Mouse (Mus musculus): ENCODE results near the gene Cgrrf1. TPM values are rescaled to one million over a fixed set of nuclear protein-coding genes. Genes with fewer than 3 reads are reported as not detected.

Cgrrf1 gene
- polyA plus RNA-seq, 1 experiment from 2014 or later = 24.4 TPM

- Histone ChIP-seq H3K4me1 (replicated peaks; ENCODE audit: control insufficient read depth, insufficient read depth, low read length) (peaks cover 19% of the 10 kb centered on the region), H3K9me3 (ENCODE audit: control insufficient read depth, low read length) (no peaks in the 10 kb centered on the region), H3K4me3 (ENCODE audit: low read depth, low read length) (no peak overlapping the region), H3K27ac (ENCODE audit: low read depth, low read length) (no peak overlapping the region), H3K9ac (ENCODE audit: low read depth, low read length) (no peak overlapping the region), H3K36me3 (ENCODE audit: control insufficient read depth, insufficient read depth, low read length) (no peaks in the 10 kb centered on the region), H3K4me2 (no peak overlapping the region), H3K27me3 (replicated peaks; ENCODE audit: control insufficient read depth, insufficient read depth, low read length) (no peaks in the 10 kb centered on the region)
- WGBS = 89% methylated on average over 6 of the region's 6 CpGs
- DNase-seq (ENCODE audit: low spot score) = no peak
- ATAC-seq (replicated peaks; ENCODE audit: low FRiP score) = no peak
Measured at GRCm38 (mm10) chr14:46790723-46791122, 41.2 kb upstream of the Cgrrf1 start.

GRCm38 (mm10) chr14:46794157-46794556 lies 37.8 kb upstream of the Cgrrf1 start:
- Histone ChIP-seq H3K9ac (ENCODE audit: low read depth, low read length) (no peak overlapping the region), H3K36me3 (ENCODE audit: control insufficient read depth, insufficient read depth, low read length) (no peaks in the 10 kb centered on the region), H3K4me2 (no peak overlapping the region), H3K27me3 (replicated peaks; ENCODE audit: control insufficient read depth, insufficient read depth, low read length) (no peaks in the 10 kb centered on the region), H3K9me3 (ENCODE audit: control insufficient read depth, low read length) (no peaks in the 10 kb centered on the region), H3K4me1 (replicated peaks; ENCODE audit: control insufficient read depth, insufficient read depth, low read length) (peaks cover 4% of the 10 kb centered on the region), H3K4me3 (ENCODE audit: low read depth, low read length) (no peak overlapping the region), H3K27ac (ENCODE audit: low read depth, low read length) (no peak overlapping the region)
- no peak for ATAC-seq (replicated peaks; ENCODE audit: low FRiP score)
- 78% methylated on average over 5 of the region's 5 CpGs for WGBS
- DNase-seq (ENCODE audit: low spot score) = no peak

- H3K36me3 ChIP-seq (ENCODE audit: control insufficient read depth, insufficient read depth, low read length) = no peaks in the 10 kb centered on the region
- H3K4me3 ChIP-seq (ENCODE audit: low read depth, low read length) = no peak overlapping the region
- H3K9ac ChIP-seq (ENCODE audit: low read depth, low read length) = no peak overlapping the region
- H3K27me3 ChIP-seq (replicated peaks; ENCODE audit: control insufficient read depth, insufficient read depth, low read length) = no peaks in the 10 kb centered on the region
- no peaks in the 10 kb centered on the region for H3K4me1 ChIP-seq (replicated peaks; ENCODE audit: control insufficient read depth, insufficient read depth, low read length)
- no peak for ATAC-seq (replicated peaks; ENCODE audit: low FRiP score)
- no peak for DNase-seq (ENCODE audit: low spot score)
- H3K4me2 ChIP-seq = no peak overlapping the region
- no peak overlapping the region for H3K27ac ChIP-seq (ENCODE audit: low read depth, low read length)
- WGBS = 77% methylated on average over 3 of the region's 3 CpGs
- no peaks in the 10 kb centered on the region for H3K9me3 ChIP-seq (ENCODE audit: control insufficient read depth, low read length)
Measured at GRCm38 (mm10) chr14:46800684-46801345, 31.1 kb upstream of the Cgrrf1 start.

- no peak overlapping the region for H3K9ac ChIP-seq (ENCODE audit: low read depth, low read length)
- H3K4me3 ChIP-seq (ENCODE audit: low read depth, low read length) = no peak overlapping the region
- no peaks in the 10 kb centered on the region for H3K4me1 ChIP-seq (replicated peaks; ENCODE audit: control insufficient read depth, insufficient read depth, low read length)
- WGBS = 89% methylated on average over 4 of the region's 4 CpGs
- no peak overlapping the region for H3K4me2 ChIP-seq
- H3K27me3 ChIP-seq (replicated peaks; ENCODE audit: control insufficient read depth, insufficient read depth, low read length) = no peaks in the 10 kb centered on the region
- no peak for DNase-seq (ENCODE audit: low spot score)
- no peak for ATAC-seq (replicated peaks; ENCODE audit: low FRiP score)
- H3K27ac ChIP-seq (ENCODE audit: low read depth, low read length) = no peak overlapping the region
- no peaks in the 10 kb centered on the region for H3K36me3 ChIP-seq (ENCODE audit: control insufficient read depth, insufficient read depth, low read length)
- no peaks in the 10 kb centered on the region for H3K9me3 ChIP-seq (ENCODE audit: control insufficient read depth, low read length)
Measured at GRCm38 (mm10) chr14:46803259-46803658, 28.7 kb upstream of the Cgrrf1 start.

GRCm38 (mm10) chr14:46803791-46804190 lies 28.1 kb upstream of the Cgrrf1 start:
- Histone ChIP-seq H3K27me3 (replicated peaks; ENCODE audit: control insufficient read depth, insufficient read depth, low read length) (no peaks in the 10 kb centered on the region), H3K4me1 (replicated peaks; ENCODE audit: control insufficient read depth, insufficient read depth, low read length) (no peaks in the 10 kb centered on the region), H3K9ac (ENCODE audit: low read depth, low read length) (no peak overlapping the region), H3K36me3 (ENCODE audit: control insufficient read depth, insufficient read depth, low read length) (no peaks in the 10 kb centered on the region), H3K9me3 (ENCODE audit: control insufficient read depth, low read length) (no peaks in the 10 kb centered on the region), H3K27ac (ENCODE audit: low read depth, low read length) (no peak overlapping the region), H3K4me2 (no peak overlapping the region), H3K4me3 (ENCODE audit: low read depth, low read length) (no peak overlapping the region)
- ATAC-seq (replicated peaks; ENCODE audit: low FRiP score) = no peak
- DNase-seq (ENCODE audit: low spot score) = no peak
- 68% methylated on average over 1 of the region's 1 CpGs for WGBS

GRCm38 (mm10) chr14:46806186-46806585 lies 25.7 kb upstream of the Cgrrf1 start:
- ATAC-seq (replicated peaks; ENCODE audit: low FRiP score) = no peak
- 78% methylated on average over 5 of the region's 5 CpGs for WGBS
- Histone ChIP-seq H3K4me1 (replicated peaks; ENCODE audit: control insufficient read depth, insufficient read depth, low read length) (no peaks in the 10 kb centered on the region), H3K4me2 (no peak overlapping the region), H3K9me3 (ENCODE audit: control insufficient read depth, low read length) (no peaks in the 10 kb centered on the region), H3K4me3 (ENCODE audit: low read depth, low read length) (no peak overlapping the region), H3K27ac (ENCODE audit: low read depth, low read length) (no peak overlapping the region), H3K36me3 (ENCODE audit: control insufficient read depth, insufficient read depth, low read length) (peaks cover 13% of the 10 kb centered on the region; the same call in 1 of the 2 replicates), H3K27me3 (replicated peaks; ENCODE audit: control insufficient read depth, insufficient read depth, low read length) (no peaks in the 10 kb centered on the region), H3K9ac (ENCODE audit: low read depth, low read length) (no peak overlapping the region)
- no peak for DNase-seq (ENCODE audit: low spot score)

GRCm38 (mm10) chr14:46807927-46808326 lies 24.0 kb upstream of the Cgrrf1 start:
- Histone ChIP-seq H3K4me3 (ENCODE audit: low read depth, low read length) (no peak overlapping the region), H3K4me1 (replicated peaks; ENCODE audit: control insufficient read depth, insufficient read depth, low read length) (no peaks in the 10 kb centered on the region), H3K4me2 (no peak overlapping the region), H3K27me3 (replicated peaks; ENCODE audit: control insufficient read depth, insufficient read depth, low read length) (no peaks in the 10 kb centered on the region), H3K36me3 (ENCODE audit: control insufficient read depth, insufficient read depth, low read length) (peaks cover 20% of the 10 kb centered on the region; the same call in 1 of the 2 replicates), H3K9ac (ENCODE audit: low read depth, low read length) (no peak overlapping the region), H3K27ac (ENCODE audit: low read depth, low read length) (no peak overlapping the region), H3K9me3 (ENCODE audit: control insufficient read depth, low read length) (no peaks in the 10 kb centered on the region)
- ATAC-seq (replicated peaks; ENCODE audit: low FRiP score) (no peak), DNase-seq (ENCODE audit: low spot score) (no peak)
- WGBS = 68% methylated on average over 3 of the region's 3 CpGs

GRCm38 (mm10) chr14:46815640-46816039 lies 16.3 kb upstream of the Cgrrf1 start:
- H3K4me2 ChIP-seq = peak overlapping the region; percentile 31
- H3K36me3 ChIP-seq (ENCODE audit: control insufficient read depth, insufficient read depth, low read length) = peaks cover 26% of the 10 kb centered on the region
- peaks cover 16% of the 10 kb centered on the region; the same call in 1 of the 2 replicates for H3K4me1 ChIP-seq (replicated peaks; ENCODE audit: control insufficient read depth, insufficient read depth, low read length)

GRCm38 (mm10) chr14:46816916-46817622 lies 14.9 kb upstream of the Cgrrf1 start:
- Histone ChIP-seq H3K9me3 (ENCODE audit: control insufficient read depth, low read length) (no peaks in the 10 kb centered on the region), H3K36me3 (ENCODE audit: control insufficient read depth, insufficient read depth, low read length) (peaks cover 15% of the 10 kb centered on the region), H3K27ac (ENCODE audit: low read depth, low read length) (no peak overlapping the region), H3K4me2 (no peak overlapping the region), H3K4me1 (replicated peaks; ENCODE audit: control insufficient read depth, insufficient read depth, low read length) (peaks cover 17% of the 10 kb centered on the region; the same call in 1 of the 2 replicates), H3K9ac (ENCODE audit: low read depth, low read length) (no peak overlapping the region), H3K27me3 (replicated peaks; ENCODE audit: control insufficient read depth, insufficient read depth, low read length) (no peaks in the 10 kb centered on the region), H3K4me3 (ENCODE audit: low read depth, low read length) (no peak overlapping the region)
- DNase-seq (ENCODE audit: low spot score) (no peak), ATAC-seq (replicated peaks; ENCODE audit: low FRiP score) (no peak)
- WGBS = 88% methylated on average over 8 of the region's 8 CpGs

More at GRCm38 (mm10) chr14:46815640-46816039, 16.3 kb upstream of the Cgrrf1 start:
- Histone ChIP-seq H3K27me3 (replicated peaks; ENCODE audit: control insufficient read depth, insufficient read depth, low read length) (no peaks in the 10 kb centered on the region), H3K9me3 (ENCODE audit: control insufficient read depth, low read length) (no peaks in the 10 kb centered on the region), H3K27ac (ENCODE audit: low read depth, low read length) (peak overlapping the region; percentile 3; the same call in 1 of the 2 replicates), H3K4me3 (ENCODE audit: low read depth, low read length) (no peak overlapping the region), H3K9ac (ENCODE audit: low read depth, low read length) (no peak overlapping the region)
- 49% methylated on average over 6 of the region's 6 CpGs for WGBS
- peak; percentile 82 for ATAC-seq (replicated peaks; ENCODE audit: low FRiP score)
- no peak for DNase-seq (ENCODE audit: low spot score)

All from liver, embryonic 11.5 days (tissue).